Mouse (Mus musculus): ENCODE measurements at regions not wholly inside any gene's neighbourhood (a gene's known extent, or its start where the extent isn't known, plus 50 kb on each side); places are given as distances from the start of the nearest gene placed in this dataset.

DNA sequence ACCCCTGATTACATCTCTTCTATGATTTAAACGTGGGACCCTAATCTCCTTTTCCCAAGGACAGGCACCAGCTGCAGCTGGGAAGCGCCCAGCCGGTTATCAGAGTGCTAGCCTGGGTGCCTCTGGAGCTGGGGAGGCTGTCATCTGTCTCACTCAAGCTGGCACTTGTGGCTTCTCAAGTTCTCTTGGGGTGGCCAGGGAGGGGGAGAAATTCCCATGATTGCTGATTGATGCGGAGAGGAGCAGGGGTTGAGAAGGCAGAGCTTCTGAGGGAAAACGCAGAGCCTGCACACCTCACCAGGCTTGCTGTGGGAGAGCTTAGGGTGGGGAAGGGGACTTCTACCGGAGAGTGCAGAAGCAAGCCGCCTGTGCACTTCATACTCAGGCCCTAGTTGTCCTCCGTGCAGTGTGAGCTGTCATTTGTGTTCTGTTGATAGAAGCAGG is 626.3 kb downstream of the Zfp706 start:
- Histone ChIP-seq H3K4me2 (ENCODE audit: low read depth, low read length) (peak overlapping the region; percentile 40), H3K36me3 (ENCODE audit: insufficient read depth, low read length) (no peaks in the 10 kb centered on the region), H3K4me3 (ENCODE audit: low read length) (peak overlapping the region; percentile 24), H3K27ac (no peak overlapping the region), H3K4me1 (ENCODE audit: insufficient read depth, low read length) (no peaks in the 10 kb centered on the region), H3K9me3 (ENCODE audit: low read length) (no peaks in the 10 kb centered on the region), H3K27me3 (ENCODE audit: insufficient read depth, low read length) (no peaks in the 10 kb centered on the region), H3K9ac (replicated peaks; ENCODE audit: low read length) (no peak overlapping the region)
- whole genome bisulfite sequencing: 5% methylated on average over 8 of the region's 8 CpGs
- ATAC-seq: peak; percentile 49; the same call in 1 of the 2 replicates
- no peak for TF ChIP-seq CTCF (IDR thresholded peaks at IDR 0.05; ENCODE audit: low read depth)
- no peak for DNase-seq (ENCODE audit: low spot score)

DNA sequence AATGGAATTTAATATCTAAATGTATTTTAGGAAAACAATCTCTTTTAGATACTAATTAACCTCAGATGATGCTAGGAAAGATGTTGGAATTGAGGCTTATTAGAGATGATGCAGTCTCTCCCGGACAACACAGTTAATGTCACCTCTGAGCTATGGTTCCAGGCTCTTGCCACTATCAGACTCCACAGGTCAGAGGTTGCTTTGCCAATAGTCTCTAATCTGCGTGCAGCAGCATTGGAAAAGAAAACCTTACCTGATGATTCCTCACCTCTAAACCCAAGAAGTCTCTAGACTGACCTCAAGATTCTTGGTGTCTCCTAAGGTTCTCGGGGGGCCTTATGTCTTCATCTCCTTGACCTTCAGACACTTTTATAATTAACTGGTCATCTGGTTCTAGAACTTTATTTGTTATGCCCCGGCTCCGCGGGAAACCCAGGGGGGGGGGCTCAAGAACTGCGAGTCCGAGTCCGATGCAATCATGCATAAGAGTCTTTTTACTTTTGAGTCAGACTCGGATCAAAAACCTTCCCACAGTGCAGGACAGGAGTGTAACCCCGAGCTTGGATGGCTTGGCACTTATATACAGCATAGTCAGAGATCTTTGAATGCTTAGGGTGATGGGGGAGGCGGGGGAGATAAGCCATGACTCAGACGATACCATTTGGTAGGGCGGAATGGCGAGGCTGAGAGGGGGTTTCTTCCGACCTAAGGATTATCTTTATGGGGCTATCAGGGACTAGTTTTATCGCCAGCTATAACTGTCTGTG is 626.9 kb downstream of the Zfp706 start:
- ATAC-seq: peak; percentile 67; the same call in 1 of the 2 replicates
- H3K9ac ChIP-seq (replicated peaks; ENCODE audit: low read length): no peak overlapping the region
- no peaks in the 10 kb centered on the region for H3K27me3 ChIP-seq (ENCODE audit: insufficient read depth, low read length)
- H3K36me3 ChIP-seq (ENCODE audit: insufficient read depth, low read length): no peaks in the 10 kb centered on the region
- no peaks in the 10 kb centered on the region for H3K9me3 ChIP-seq (ENCODE audit: low read length)
- 10% methylated on average over 17 of the region's 17 CpGs for WGBS
- no peak overlapping the region for H3K27ac ChIP-seq
- H3K4me3 ChIP-seq (ENCODE audit: low read length): peak overlapping the region; percentile 24
- 0 out of 2 replicates have a peak, but pooled peaks cover 2% of the 10 kb centered on the region for H3K4me1 ChIP-seq (ENCODE audit: insufficient read depth, low read length)
- H3K4me2 ChIP-seq (ENCODE audit: low read depth, low read length): peak overlapping the region; percentile 40
- no peak for TF ChIP-seq CTCF (IDR thresholded peaks at IDR 0.05; ENCODE audit: low read depth)
- no peak for DNase-seq (ENCODE audit: low spot score)

DNA sequence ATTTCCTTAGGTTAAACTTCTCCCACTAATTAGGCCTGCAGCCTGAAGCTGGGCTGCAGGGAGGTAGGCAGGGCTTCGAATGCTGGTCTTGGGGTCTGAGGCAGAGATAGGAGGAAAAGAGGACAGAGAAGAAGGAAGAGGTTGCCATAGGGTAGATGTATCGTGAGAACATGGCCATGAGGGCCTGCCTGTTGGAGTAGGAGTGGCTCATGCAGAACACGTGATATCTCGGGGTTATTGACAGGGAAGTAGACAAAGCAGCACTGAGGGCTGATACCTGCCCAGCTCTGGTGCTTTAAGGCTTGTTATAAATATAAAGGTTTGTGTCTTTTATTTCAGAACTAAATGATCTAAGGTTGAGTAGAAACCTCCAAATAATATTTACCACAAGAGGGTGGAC is 628.9 kb downstream of the Zfp706 start:
- TF ChIP-seq CTCF (IDR thresholded peaks at IDR 0.05; ENCODE audit: low read depth): no peak
- no peaks in the 10 kb centered on the region for H3K9me3 ChIP-seq (ENCODE audit: low read length)
- DNase-seq (ENCODE audit: low spot score) (no peak), ATAC-seq (no peak)
- no peak overlapping the region for H3K4me2 ChIP-seq (ENCODE audit: low read depth, low read length)
- H3K9ac ChIP-seq (replicated peaks; ENCODE audit: low read length): no peak overlapping the region
- H3K27ac ChIP-seq: no peak overlapping the region
- 92% methylated on average over 4 of the region's 4 CpGs for WGBS
- H3K36me3 ChIP-seq (ENCODE audit: insufficient read depth, low read length): no peaks in the 10 kb centered on the region
- H3K4me3 ChIP-seq (ENCODE audit: low read length): no peak overlapping the region
- peaks cover 20% of the 10 kb centered on the region; the same call in 1 of the 2 replicates for H3K4me1 ChIP-seq (ENCODE audit: insufficient read depth, low read length)
- no peaks in the 10 kb centered on the region for H3K27me3 ChIP-seq (ENCODE audit: insufficient read depth, low read length)

DNA sequence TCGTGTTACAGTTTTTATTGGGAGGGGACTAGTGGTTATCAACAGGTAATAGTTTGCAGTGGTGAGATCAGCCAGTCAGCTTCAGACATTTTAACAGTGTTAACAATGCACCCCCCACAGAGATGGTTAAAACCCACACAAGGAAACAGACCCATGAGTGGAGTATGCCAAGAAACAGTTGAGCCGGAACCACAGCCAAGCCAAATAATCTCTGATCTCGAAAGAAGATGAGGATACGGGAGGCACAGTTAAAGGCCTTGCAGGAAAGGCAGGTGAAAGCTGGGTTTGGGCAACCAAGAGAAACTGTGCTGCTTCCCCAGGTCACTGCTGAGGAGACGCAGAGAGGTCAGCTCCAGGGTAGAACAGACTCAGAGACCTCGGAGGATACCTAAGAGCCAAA is 631.0 kb downstream of the Zfp706 start:
- TF ChIP-seq CTCF (IDR thresholded peaks at IDR 0.05; ENCODE audit: low read depth): no peak
- H3K27me3 ChIP-seq (ENCODE audit: insufficient read depth, low read length): no peaks in the 10 kb centered on the region
- H3K9me3 ChIP-seq (ENCODE audit: low read length): no peaks in the 10 kb centered on the region
- H3K4me1 ChIP-seq (ENCODE audit: insufficient read depth, low read length): peaks cover 21% of the 10 kb centered on the region; the same call in 1 of the 2 replicates
- H3K4me3 ChIP-seq (ENCODE audit: low read length): no peak overlapping the region
- no peak for DNase-seq (ENCODE audit: low spot score)
- no peak overlapping the region for H3K4me2 ChIP-seq (ENCODE audit: low read depth, low read length)
- H3K9ac ChIP-seq (replicated peaks; ENCODE audit: low read length): no peak overlapping the region
- H3K36me3 ChIP-seq (ENCODE audit: insufficient read depth, low read length): no peaks in the 10 kb centered on the region
- WGBS: 61% methylated on average over 6 of the region's 6 CpGs
- no peak for ATAC-seq
- H3K27ac ChIP-seq: no peak overlapping the region

DNA sequence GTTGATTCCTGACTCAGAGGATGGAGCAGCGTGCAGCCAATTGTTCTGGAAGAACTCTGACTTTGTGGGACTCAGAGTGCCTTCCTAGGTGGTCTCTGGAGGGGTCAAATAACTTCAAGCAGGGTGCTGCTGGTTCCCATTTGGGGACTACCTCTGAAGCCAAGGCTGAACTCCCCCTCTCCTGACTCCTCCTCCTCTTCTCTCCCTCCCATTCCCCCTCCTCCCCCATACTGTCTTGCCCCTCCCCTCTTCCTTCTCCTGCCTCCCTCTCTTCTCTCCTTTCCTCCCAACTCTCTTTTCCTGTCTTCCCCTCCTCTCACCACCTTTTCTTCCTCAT is 632.1 kb downstream of the Zfp706 start:
- H3K4me2 ChIP-seq (ENCODE audit: low read depth, low read length): peak overlapping the region; percentile 69
- no peaks in the 10 kb centered on the region for H3K27me3 ChIP-seq (ENCODE audit: insufficient read depth, low read length)
- TF ChIP-seq CTCF (IDR thresholded peaks at IDR 0.05; ENCODE audit: low read depth): no peak
- no peak overlapping the region for H3K9ac ChIP-seq (replicated peaks; ENCODE audit: low read length)
- H3K27ac ChIP-seq: 0 out of 2 replicates have a peak overlapping the region, but pooled peaks have one; percentile 18
- DNase-seq (ENCODE audit: low spot score): no peak
- no peaks in the 10 kb centered on the region for H3K36me3 ChIP-seq (ENCODE audit: insufficient read depth, low read length)
- 0 out of 2 replicates have a peak, but pooled peaks have one; percentile 36 for ATAC-seq
- H3K4me3 ChIP-seq (ENCODE audit: low read length): peak overlapping the region; percentile 33; the same call in 1 of the 2 replicates
- no peaks in the 10 kb centered on the region for H3K9me3 ChIP-seq (ENCODE audit: low read length)
- WGBS: 0% methylated on average over 1 of the region's 1 CpGs
- H3K4me1 ChIP-seq (ENCODE audit: insufficient read depth, low read length): peaks cover 21% of the 10 kb centered on the region; the same call in 1 of the 2 replicates

- ATAC-seq: peak; percentile 61
- peaks cover 21% of the 10 kb centered on the region; the same call in 1 of the 2 replicates for H3K4me1 ChIP-seq (ENCODE audit: insufficient read depth, low read length)
- H3K27ac ChIP-seq: peak overlapping the region; percentile 18
- peak; percentile 55 for DNase-seq (ENCODE audit: low spot score)
- peak overlapping the region; percentile 33 for H3K4me3 ChIP-seq (ENCODE audit: low read length)
- H3K9me3 ChIP-seq (ENCODE audit: low read length): no peaks in the 10 kb centered on the region
- peak overlapping the region; percentile 49 for H3K9ac ChIP-seq (replicated peaks; ENCODE audit: low read length)
- whole genome bisulfite sequencing: 2% methylated on average over 20 of the region's 20 CpGs
- no peaks in the 10 kb centered on the region for H3K27me3 ChIP-seq (ENCODE audit: insufficient read depth, low read length)
- no peak for TF ChIP-seq CTCF (IDR thresholded peaks at IDR 0.05; ENCODE audit: low read depth)
- H3K36me3 ChIP-seq (ENCODE audit: insufficient read depth, low read length): no peaks in the 10 kb centered on the region
- peak overlapping the region; percentile 69 for H3K4me2 ChIP-seq (ENCODE audit: low read depth, low read length)
Observed at GRCm38 (mm10) chr15:36374732-36375548, 632.6 kb downstream of the Zfp706 start.
